Mouse (Mus musculus): Measurements from ENCODE around the gene Gpr84. TPM values are rescaled to one million over a fixed set of nuclear protein-coding genes. Genes with fewer than 3 reads are reported as not detected.

The Gpr84 gene
- polyA plus RNA-seq, 1 experiment = not detected

DNA sequence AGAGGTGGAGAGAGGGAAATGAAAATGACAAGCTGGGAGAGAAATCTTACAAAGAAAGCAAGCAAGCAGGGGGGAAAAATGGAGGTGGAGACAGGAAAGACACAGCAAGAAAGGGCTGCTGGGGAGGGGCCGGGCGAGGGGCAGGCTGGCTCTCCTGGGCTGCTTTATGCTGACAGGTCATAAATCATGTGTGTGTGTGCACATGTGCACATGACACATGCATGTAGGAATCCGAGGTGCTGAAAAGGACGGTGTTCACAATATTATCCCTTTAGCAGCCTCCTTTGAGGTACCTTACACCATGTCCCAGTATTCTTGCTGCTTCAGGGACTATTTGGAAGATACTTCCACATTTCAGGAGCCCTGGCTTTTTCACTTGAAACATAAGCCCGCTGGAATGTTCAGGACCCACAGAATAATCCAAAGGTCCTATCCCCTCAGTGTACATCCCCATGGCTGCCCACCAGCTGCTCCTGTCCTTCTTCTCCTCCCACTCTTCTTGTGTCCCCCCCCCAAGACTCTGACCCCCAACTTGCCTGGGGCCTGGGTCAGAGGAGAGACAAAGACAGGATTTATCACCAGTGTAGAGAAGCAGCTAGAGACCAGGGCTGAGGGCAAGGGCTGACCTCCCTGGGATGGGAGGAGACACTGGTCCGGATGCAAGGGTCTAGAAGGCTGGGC is 7.9 kb downstream of the Gpr84 start:
- no peaks in the 10 kb centered on the region for H3K9me3 ChIP-seq (replicated peaks; ENCODE audit: control insufficient read depth, insufficient read depth, low read length, poor library complexity, severe bottlenecking)
- no peak overlapping the region for H3K9ac ChIP-seq (ENCODE audit: low read depth, poor library complexity, severe bottlenecking)
- no peaks in the 10 kb centered on the region for H3K36me3 ChIP-seq (ENCODE audit: control insufficient read depth, insufficient read depth, low read length, poor library complexity, severe bottlenecking)
- H3K4me3 ChIP-seq (ENCODE audit: low read depth, low read length) = no peak overlapping the region
- H3K27me3 ChIP-seq (ENCODE audit: control insufficient read depth, insufficient read depth, low read length, poor library complexity, severe bottlenecking) = no peaks in the 10 kb centered on the region
- H3K4me1 ChIP-seq (ENCODE audit: control insufficient read depth, insufficient read depth, low read length) = peaks cover 3% of the 10 kb centered on the region
- no peak for TF ChIP-seq EP300 (IDR thresholded peaks at IDR 0.05; ENCODE audit: insufficient read depth, low read depth, low read length)
- TF ChIP-seq POLR2A (IDR thresholded peaks at IDR 0.05; ENCODE audit: insufficient read depth, low read length) = no peak
- TF ChIP-seq CTCF (IDR thresholded peaks at IDR 0.05; ENCODE audit: low read depth, low read length) = no peak
- no peak overlapping the region for H3K27ac ChIP-seq (ENCODE audit: insufficient read depth, low read length)

DNA sequence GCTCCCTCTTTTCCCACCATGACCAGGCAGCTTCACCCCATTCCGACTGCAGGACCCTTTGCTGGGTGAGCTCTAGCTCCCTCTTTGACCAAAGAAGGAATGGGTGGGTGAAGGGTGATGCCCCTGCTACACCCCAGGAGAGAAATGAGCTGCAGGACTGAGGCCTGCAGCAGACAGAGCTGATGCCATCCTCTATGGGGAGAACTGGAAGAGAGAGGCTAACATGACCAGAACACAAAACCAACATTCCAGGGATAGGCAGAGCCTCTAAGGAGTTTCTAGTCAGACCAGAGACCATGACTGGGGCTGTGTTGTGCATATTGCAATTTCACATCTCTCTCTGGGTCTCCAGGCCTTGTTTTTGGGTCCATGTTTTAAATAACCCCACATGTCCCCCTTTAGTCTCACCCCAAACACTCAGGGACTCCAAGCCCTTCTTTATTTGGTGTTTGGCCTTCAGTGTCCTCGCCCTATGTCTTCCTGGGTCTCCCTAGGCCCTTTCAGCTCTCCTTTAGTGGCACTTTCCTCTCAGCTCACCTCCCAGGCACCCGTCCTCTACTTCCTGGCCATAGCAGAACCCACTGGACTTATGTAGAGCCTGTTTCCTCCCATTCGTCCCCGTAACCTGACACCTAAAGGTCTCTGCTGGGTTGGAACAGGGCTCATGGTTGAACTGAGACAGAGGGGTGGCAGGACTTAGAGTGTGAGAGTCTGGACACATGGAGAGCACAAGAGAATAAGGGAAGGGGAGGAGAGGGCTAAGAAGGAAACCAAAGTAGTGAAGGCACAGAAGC is 8.7 kb downstream of the Gpr84 start:
- H3K27me3 ChIP-seq (ENCODE audit: control insufficient read depth, insufficient read depth, low read length, poor library complexity, severe bottlenecking) = no peaks in the 10 kb centered on the region
- no peaks in the 10 kb centered on the region for H3K9me3 ChIP-seq (replicated peaks; ENCODE audit: control insufficient read depth, insufficient read depth, low read length, poor library complexity, severe bottlenecking)
- H3K27ac ChIP-seq (ENCODE audit: insufficient read depth, low read length) = no peak overlapping the region
- peaks cover 3% of the 10 kb centered on the region; the same call in 1 of the 2 replicates for H3K36me3 ChIP-seq (ENCODE audit: control insufficient read depth, insufficient read depth, low read length, poor library complexity, severe bottlenecking)
- peaks cover 2% of the 10 kb centered on the region for H3K4me1 ChIP-seq (ENCODE audit: control insufficient read depth, insufficient read depth, low read length)
- TF ChIP-seq CTCF (IDR thresholded peaks at IDR 0.05; ENCODE audit: low read depth, low read length) (no peak), POLR2A (IDR thresholded peaks at IDR 0.05; ENCODE audit: insufficient read depth, low read length) (no peak), EP300 (IDR thresholded peaks at IDR 0.05; ENCODE audit: insufficient read depth, low read depth, low read length) (no peak)
- H3K9ac ChIP-seq (ENCODE audit: low read depth, poor library complexity, severe bottlenecking) = no peak overlapping the region
- no peak overlapping the region for H3K4me3 ChIP-seq (ENCODE audit: low read depth, low read length)

DNA sequence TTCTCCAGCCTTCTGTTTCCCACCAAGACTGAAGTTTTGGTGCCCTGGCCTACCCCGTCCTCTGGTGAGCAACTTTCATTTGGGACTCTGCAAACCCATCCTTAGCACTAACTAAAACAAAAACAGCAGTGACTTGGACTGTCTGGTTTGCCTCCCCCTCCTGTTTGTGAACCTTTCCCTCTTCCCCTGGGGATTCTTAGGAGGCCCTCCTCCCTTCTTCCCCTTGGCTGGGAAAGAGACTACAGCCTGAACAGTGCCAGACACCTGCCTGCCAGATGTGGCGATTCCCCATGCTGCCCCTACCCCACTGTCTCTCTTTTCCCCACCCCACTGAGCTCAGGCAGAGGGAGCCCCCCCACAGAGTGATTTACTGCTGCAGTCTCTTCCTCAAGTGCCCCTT is 9.4 kb downstream of the Gpr84 start:
- Histone ChIP-seq H3K27me3 (ENCODE audit: control insufficient read depth, insufficient read depth, low read length, poor library complexity, severe bottlenecking) (no peaks in the 10 kb centered on the region), H3K4me1 (ENCODE audit: control insufficient read depth, insufficient read depth, low read length) (peaks cover 2% of the 10 kb centered on the region), H3K36me3 (ENCODE audit: control insufficient read depth, insufficient read depth, low read length, poor library complexity, severe bottlenecking) (peaks cover 3% of the 10 kb centered on the region; the same call in 1 of the 2 replicates), H3K9ac (ENCODE audit: low read depth, poor library complexity, severe bottlenecking) (no peak overlapping the region), H3K9me3 (replicated peaks; ENCODE audit: control insufficient read depth, insufficient read depth, low read length, poor library complexity, severe bottlenecking) (no peaks in the 10 kb centered on the region), H3K27ac (ENCODE audit: insufficient read depth, low read length) (no peak overlapping the region), H3K4me3 (ENCODE audit: low read depth, low read length) (no peak overlapping the region)
- TF ChIP-seq CTCF (IDR thresholded peaks at IDR 0.05; ENCODE audit: low read depth, low read length) (no peak), POLR2A (IDR thresholded peaks at IDR 0.05; ENCODE audit: insufficient read depth, low read length) (no peak), EP300 (IDR thresholded peaks at IDR 0.05; ENCODE audit: insufficient read depth, low read depth, low read length) (no peak)

DNA sequence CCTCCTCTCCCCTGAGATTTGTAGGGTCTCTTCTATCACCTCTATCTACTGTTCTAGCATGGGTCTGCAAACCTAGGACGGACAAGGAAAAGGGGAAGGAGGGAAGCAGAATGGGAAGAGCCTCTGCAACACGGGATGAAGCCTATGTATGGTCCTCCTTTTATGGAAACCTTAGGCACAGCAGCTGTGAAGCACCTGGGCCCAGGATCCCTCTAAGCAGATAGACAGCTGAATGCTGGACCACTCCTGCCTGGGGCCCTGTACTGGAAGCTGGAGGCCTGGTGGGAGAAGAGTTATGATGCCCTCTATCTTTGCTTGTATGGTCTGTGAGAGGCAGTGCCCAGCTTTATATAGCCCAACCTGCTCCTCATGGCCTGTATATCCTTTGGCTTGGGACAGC is 9.9 kb downstream of the Gpr84 start:
- no peaks in the 10 kb centered on the region for H3K27me3 ChIP-seq (ENCODE audit: control insufficient read depth, insufficient read depth, low read length, poor library complexity, severe bottlenecking)
- no peak overlapping the region for H3K27ac ChIP-seq (ENCODE audit: insufficient read depth, low read length)
- H3K9ac ChIP-seq (ENCODE audit: low read depth, poor library complexity, severe bottlenecking) = no peak overlapping the region
- peaks cover 4% of the 10 kb centered on the region for H3K4me1 ChIP-seq (ENCODE audit: control insufficient read depth, insufficient read depth, low read length)
- no peak overlapping the region for H3K4me3 ChIP-seq (ENCODE audit: low read depth, low read length)
- no peaks in the 10 kb centered on the region for H3K9me3 ChIP-seq (replicated peaks; ENCODE audit: control insufficient read depth, insufficient read depth, low read length, poor library complexity, severe bottlenecking)
- no peak for TF ChIP-seq POLR2A (IDR thresholded peaks at IDR 0.05; ENCODE audit: insufficient read depth, low read length)
- no peak for TF ChIP-seq CTCF (IDR thresholded peaks at IDR 0.05; ENCODE audit: low read depth, low read length)
- TF ChIP-seq EP300 (IDR thresholded peaks at IDR 0.05; ENCODE audit: insufficient read depth, low read depth, low read length) = no peak
- H3K36me3 ChIP-seq (ENCODE audit: control insufficient read depth, insufficient read depth, low read length, poor library complexity, severe bottlenecking) = peaks cover 3% of the 10 kb centered on the region; the same call in 1 of the 2 replicates

DNA sequence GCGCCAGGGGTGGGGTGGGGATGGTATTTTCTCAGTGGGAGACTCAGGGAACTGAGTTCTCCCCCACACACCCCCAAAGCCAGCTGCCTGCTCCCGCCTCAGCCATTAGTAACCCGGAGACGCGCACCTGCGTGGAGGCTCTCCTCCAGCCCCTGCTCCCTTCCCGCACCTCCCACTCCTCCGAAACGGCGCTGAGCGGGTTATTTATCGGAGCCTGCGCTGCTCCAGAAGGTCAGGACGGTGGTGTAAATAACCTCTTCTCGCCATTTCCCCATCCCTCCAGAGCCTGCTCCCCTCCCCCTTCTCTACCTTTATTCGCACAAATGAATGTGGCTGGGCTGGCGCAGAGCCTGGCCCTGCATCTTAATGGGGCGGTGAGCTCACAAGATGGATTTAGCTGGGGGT is 10.3 kb downstream of the Gpr84 start:
- H3K27ac ChIP-seq (ENCODE audit: insufficient read depth, low read length) = no peak overlapping the region
- H3K9ac ChIP-seq (ENCODE audit: low read depth, poor library complexity, severe bottlenecking) = no peak overlapping the region
- no peaks in the 10 kb centered on the region for H3K27me3 ChIP-seq (ENCODE audit: control insufficient read depth, insufficient read depth, low read length, poor library complexity, severe bottlenecking)
- peaks cover 3% of the 10 kb centered on the region; the same call in 1 of the 2 replicates for H3K36me3 ChIP-seq (ENCODE audit: control insufficient read depth, insufficient read depth, low read length, poor library complexity, severe bottlenecking)
- H3K4me3 ChIP-seq (ENCODE audit: low read depth, low read length) = peak overlapping the region; percentile 2; the same call in 1 of the 2 replicates
- H3K4me1 ChIP-seq (ENCODE audit: control insufficient read depth, insufficient read depth, low read length) = peaks cover 6% of the 10 kb centered on the region
- no peaks in the 10 kb centered on the region for H3K9me3 ChIP-seq (replicated peaks; ENCODE audit: control insufficient read depth, insufficient read depth, low read length, poor library complexity, severe bottlenecking)
- TF ChIP-seq CTCF (IDR thresholded peaks at IDR 0.05; ENCODE audit: low read depth, low read length) = no peak
- TF ChIP-seq EP300 (IDR thresholded peaks at IDR 0.05; ENCODE audit: insufficient read depth, low read depth, low read length) = no peak
- TF ChIP-seq POLR2A (IDR thresholded peaks at IDR 0.05; ENCODE audit: insufficient read depth, low read length) = no peak

DNA sequence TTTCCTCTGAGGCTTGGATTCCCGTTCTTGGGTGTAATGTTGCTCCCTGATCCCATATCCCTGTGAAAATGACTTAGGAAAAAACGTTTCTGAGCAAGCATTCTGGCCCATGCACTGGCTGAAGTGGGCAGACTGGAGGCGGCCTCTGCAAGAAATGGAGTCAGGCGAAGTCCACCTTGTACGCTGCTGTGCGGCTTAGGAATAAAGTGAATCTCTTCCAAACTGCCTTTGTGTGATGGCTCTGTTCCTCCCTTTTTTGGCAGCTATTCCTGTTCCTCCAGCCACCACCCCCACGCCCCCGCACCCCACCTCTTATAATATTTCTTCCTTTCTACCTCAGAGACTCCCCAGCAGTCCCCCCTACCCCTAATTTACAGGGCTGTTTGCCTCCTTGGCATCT is 10.8 kb downstream of the Gpr84 start:
- Histone ChIP-seq H3K4me1 (ENCODE audit: control insufficient read depth, insufficient read depth, low read length) (peaks cover 6% of the 10 kb centered on the region), H3K27me3 (ENCODE audit: control insufficient read depth, insufficient read depth, low read length, poor library complexity, severe bottlenecking) (no peaks in the 10 kb centered on the region), H3K9me3 (replicated peaks; ENCODE audit: control insufficient read depth, insufficient read depth, low read length, poor library complexity, severe bottlenecking) (no peaks in the 10 kb centered on the region), H3K27ac (ENCODE audit: insufficient read depth, low read length) (no peak overlapping the region), H3K36me3 (ENCODE audit: control insufficient read depth, insufficient read depth, low read length, poor library complexity, severe bottlenecking) (peaks cover 3% of the 10 kb centered on the region; the same call in 1 of the 2 replicates), H3K9ac (ENCODE audit: low read depth, poor library complexity, severe bottlenecking) (no peak overlapping the region), H3K4me3 (ENCODE audit: low read depth, low read length) (no peak overlapping the region)
- TF ChIP-seq EP300 (IDR thresholded peaks at IDR 0.05; ENCODE audit: insufficient read depth, low read depth, low read length) (no peak), CTCF (IDR thresholded peaks at IDR 0.05; ENCODE audit: low read depth, low read length) (no peak), POLR2A (IDR thresholded peaks at IDR 0.05; ENCODE audit: insufficient read depth, low read length) (no peak)
